19 mouse cellular contexts compared by ENCODE assay signal in the genomic region with DNA sequence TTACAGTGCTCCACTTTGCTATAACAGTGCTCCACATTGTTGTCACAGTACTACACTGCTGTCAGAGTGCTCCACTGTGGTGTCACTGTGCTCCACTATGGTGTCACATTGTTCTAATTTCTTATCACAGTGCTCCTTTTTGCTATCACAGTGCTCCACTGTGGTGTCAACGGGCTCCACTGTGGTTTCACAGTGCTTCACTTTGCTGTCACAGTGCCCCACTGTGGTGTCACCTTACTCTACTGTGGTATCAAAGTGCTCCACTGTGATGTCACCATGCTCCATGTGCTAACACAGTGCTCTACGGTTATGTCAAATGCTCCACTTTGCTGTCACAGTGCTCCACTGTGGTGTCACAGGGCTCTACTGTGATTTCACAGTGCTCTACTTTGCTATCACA.
"Had no signal": no experiment of that assay in that cellular context is flagged by ENCODE, and none has a peak within 500 bp of the region (broad histone marks: within the 10 kb centered on the region; RNA-seq: fewer than 3 reads in every experiment).

No protein-coding gene starts in this region.

- DNase-seq: kidney, adult 2 months; kidney, postnatal 25 days; layer of hippocampus, adult 9-11 months; liver, postnatal 0 days; lung, embryonic 14.5 days; midbrain, embryonic 14.5 days; spleen, adult 18-20 months had no signal

- H3K27ac ChIP-seq: kidney, postnatal 0 days; layer of hippocampus, adult 2 months; limb, embryonic 12.5 days; limb, embryonic 15.5 days; liver, embryonic 14.5 days; macrophage; neural tube, embryonic 13.5 days; stomach, embryonic 15.5 days had no signal

- H3K9me3 ChIP-seq: limb, embryonic 12.5 days; limb, embryonic 15.5 days; neural tube, embryonic 13.5 days; stomach, embryonic 15.5 days had no signal

- H3K27me3 ChIP-seq: limb, embryonic 12.5 days; limb, embryonic 15.5 days; neural tube, embryonic 13.5 days; stomach, embryonic 15.5 days had no signal

- ATAC-seq: hindbrain, embryonic 16.5 days; intestine, postnatal 0 days; liver, postnatal 0 days; lung, postnatal 0 days had no signal

- H3K9ac ChIP-seq: limb, embryonic 12.5 days; limb, embryonic 15.5 days; liver, embryonic 14.5 days; liver, postnatal 0 days; lung, embryonic 14.5 days; neural tube, embryonic 13.5 days; stomach, embryonic 15.5 days had no signal

- H3K4me1 ChIP-seq: limb, embryonic 12.5 days; limb, embryonic 15.5 days; neural tube, embryonic 13.5 days; stomach, embryonic 15.5 days had no signal

- H3K4me2 ChIP-seq: limb, embryonic 12.5 days; limb, embryonic 15.5 days; liver, embryonic 11.5 days; lung, embryonic 14.5 days; neural tube, embryonic 13.5 days; stomach, embryonic 15.5 days had no signal

- H3K4me3 ChIP-seq: layer of hippocampus, adult 2 months; limb, embryonic 12.5 days; limb, embryonic 15.5 days; neural tube, embryonic 13.5 days; stomach, embryonic 15.5 days had no signal

- H3K36me3 ChIP-seq: limb, embryonic 12.5 days; limb, embryonic 15.5 days; neural tube, embryonic 13.5 days; stomach, embryonic 15.5 days had no signal
